Mouse (Mus musculus): ENCODE data around the gene Zfp938. TPM values are rescaled to one million over a fixed set of nuclear protein-coding genes. Genes with fewer than 3 reads are reported as not detected.
A peak's percentile ranks its signal among the peaks of the same experiment; 100 is the strongest.

Gene Zfp938
- 10 to 100 TPM; 18.8 to 22.3 TPM for total RNA-seq (2021)

DNA sequence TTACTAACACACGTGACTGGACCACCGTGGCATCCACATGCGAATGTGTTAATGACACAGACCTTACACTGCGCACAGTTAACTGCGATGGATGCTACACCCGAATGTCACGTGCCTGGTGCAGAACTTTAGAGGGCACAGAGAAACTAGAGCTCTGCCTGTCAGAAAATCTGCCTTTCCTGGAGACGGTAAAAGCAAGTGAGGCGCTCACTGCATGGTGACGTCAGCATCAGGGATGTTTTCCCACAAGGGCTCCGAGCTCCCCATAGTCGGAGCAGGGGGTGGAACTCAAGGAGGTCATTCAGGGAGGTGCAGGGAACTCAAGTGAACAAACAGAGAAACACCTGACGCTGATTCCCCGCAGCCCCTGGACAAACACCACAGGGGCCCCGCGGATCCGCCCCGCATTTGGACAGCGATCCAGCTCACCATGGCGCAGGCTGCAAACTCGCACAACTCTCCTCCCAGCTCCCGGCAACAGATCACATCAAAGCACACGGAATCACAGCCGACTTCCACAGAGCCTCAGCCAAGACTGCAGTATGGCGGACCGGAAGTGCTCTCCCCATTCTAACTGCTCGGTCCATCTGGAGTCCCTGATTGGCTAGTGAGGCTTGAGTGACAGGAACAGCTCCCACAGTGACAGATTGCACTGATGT is at the start of gene Zfp938:
Gene Zfp938 (minus strand): TSS at position 539 of the 659 bp plus-strand sequence.
- DNase-seq (ENCODE audit: low spot score in 2 of 2): peak; percentile 80 to 84
- intact Hi-C loops (cut with DNase I): no loop called here

DNA sequence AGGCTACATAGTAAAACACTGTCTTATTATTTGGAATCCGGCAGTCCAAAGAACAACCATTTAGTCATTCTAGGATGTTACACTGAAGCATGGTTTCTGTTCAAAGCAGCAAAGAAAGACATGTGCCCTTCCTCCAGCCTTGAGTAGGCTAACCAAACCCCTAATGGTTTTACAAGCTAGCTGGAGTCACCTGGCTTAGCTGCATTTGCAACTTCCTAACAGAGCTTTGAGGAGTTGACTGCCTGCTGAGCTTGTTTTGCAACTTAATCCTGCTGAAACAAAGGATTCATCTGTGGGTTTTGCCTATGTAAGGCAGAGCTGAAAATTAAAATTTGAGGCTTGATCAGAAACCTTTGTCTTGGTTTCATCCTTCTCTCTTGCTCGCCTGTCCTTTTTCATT is 16.3 kb upstream of the Zfp938 start:
- intact Hi-C loops (cut with DNase I): loop anchor here (10.0 kb wide), 1 partner anchor 57 kb away; the partner anchor contains the start of gene 4932415D10Rik
- DNase-seq (ENCODE audit: low spot score in 2 of 2): no peak

DNA sequence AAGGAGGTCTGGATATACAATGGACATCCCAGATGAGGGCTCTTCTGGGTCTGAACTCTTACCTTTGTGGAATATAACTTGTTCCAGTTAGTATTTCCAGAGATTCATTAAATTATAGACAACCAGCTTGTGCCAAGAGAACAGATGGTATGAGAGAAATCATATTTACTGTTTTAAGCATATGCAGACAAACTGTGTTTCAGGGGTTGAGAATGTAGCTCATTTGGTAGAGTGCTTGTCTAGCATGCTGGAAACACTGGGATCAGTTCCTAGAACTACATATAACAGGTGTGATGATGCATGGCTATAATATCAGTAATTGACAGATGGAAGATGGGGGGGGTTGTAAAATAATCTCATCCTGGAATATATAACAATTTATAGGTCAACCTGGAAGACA is 3.9 kb upstream of the Zfp938 start:
- intact Hi-C loops (cut with DNase I): no loop called here
- DNase-seq (ENCODE audit: low spot score in 2 of 2): no peak

DNA sequence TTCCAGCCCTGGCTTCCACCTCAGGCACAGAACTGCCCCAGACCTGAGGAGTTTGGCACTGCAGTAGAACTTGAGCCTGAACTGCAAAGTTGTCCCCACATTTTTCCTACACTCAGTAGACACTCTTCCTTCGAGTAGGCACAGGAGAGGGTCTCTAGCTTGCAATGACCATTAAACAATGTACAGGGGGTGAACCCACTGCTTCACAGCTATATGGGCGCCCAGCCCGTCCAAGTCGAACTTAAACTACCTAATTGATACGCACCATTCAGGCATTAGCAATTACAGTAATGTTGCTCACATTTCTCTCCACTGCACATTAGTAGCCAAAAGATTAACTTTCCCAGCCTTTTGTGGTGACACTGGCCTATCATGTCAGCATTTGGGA is 315 bp upstream of the Zfp938 start:
- intact Hi-C loops (cut with DNase I): no loop called here
- no peak for DNase-seq (ENCODE audit: low spot score in 2 of 2)

DNA sequence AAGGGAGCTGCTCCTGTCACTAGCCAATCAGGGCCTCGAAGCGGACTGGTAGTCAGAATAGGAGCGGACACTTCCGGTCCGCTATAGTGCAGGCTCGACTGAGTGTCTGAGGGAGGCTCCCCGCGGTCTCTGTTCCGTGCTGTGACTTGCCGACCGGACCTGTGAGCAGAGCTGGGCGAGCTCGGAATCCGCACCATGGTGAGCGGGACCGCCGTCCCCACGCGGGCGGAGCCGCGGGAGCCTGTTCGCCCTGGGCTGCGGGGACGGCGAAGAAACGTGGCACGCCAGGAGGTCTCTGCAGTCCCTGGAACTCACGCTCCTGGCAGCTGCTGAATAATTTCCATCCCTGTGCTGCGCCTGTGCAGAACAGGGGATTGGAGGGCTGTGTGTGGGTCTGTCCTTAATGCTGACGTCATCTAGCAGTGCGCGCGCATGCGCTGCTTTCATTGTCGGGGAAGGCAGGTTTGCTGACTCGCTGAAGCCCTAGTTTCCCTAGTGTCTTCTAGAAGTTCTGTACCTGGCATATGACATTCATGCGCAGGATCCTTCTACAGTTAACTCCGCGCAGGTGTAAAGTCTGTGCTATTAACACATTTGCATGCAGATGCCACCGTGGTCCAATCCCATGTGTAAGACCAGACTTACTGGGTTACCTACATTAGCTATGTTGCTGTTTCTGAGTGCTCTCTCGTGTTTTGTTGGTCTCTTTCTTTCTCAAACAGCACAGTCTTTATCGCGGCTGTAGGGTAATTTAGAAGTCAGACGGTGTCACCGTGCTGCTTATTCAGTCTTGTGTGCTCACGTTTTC is 62.6 kb downstream of the Zfp938 start:
- intact Hi-C loops (cut with DNase I): no loop called here
- peak; percentile 86 to 89 for DNase-seq (ENCODE audit: low spot score in 2 of 2)

Other genes starting within 250 kb of the Zfp938 start
- gene Zfp873, start 193.2 kb downstream of the Zfp938 start, total RNA-seq (2021): 10 to 100 TPM in 1 of 2 experiments, 1 to 10 TPM in 1; 9.0 to 10.9 TPM
- gene BC024063, start 157.9 kb downstream of the Zfp938 start, total RNA-seq (2021): 1 to 10 TPM; 6.0 to 8.5 TPM
- gene AU041133, start 113.3 kb downstream of the Zfp938 start, total RNA-seq (2021): 10 to 100 TPM in 1 of 2 experiments, 1 to 10 TPM in 1; 7.8 to 11.2 TPM
- not detected for gene 4932415D10Rik, start 75.3 kb upstream of the Zfp938 start, total RNA-seq (2021)
- 10 to 100 TPM in 1 of 2 experiments, 1 to 10 TPM in 1; 8.9 to 11.7 TPM for gene Gm4924, start 113.0 kb upstream of the Zfp938 start, total RNA-seq (2021)

Measured in left cerebral cortex, postnatal 36 days (tissue).